Mouse (Mus musculus) kidney, adult 11 months (tissue): ENCODE data around the gene Tenm4.
A peak's percentile ranks its signal among the peaks of the same experiment; 100 is the strongest.
"Not testable (repeated sequence)": the region's sequence is repeated elsewhere in the genome, so short reads cannot be mapped to it uniquely, and the experiment has no call there.

Source experiments
- DNase-seq: peaks from one replicate; pipeline ENCODE4 v3.0.0; 2022

Tenm4 gene

GRCm38 (mm10) chr7:96596402-96597195, 425.6 kb downstream of the Tenm4 start:
- DNase-seq = no peak

DNA sequence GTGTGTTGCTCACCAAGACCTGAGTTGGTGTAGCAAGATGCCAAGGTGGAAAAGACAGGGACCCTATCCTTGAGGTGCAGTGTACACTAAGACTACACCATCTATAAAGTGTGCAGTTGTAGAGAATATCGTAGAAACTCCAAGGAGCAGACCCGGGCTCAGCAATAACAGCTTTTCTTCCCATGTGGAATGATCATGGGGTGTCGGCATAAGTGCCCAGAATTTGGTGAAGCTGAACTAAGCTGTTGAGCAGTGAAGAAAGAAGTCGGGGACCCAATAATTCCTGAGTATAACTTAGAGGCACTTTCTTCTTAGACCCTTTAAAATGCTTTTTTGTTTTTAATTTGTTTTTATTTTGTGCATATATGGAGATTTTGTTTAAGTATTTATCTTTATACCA, 426.8 kb downstream of the Tenm4 start:
- DNase-seq = no peak

- no peak for DNase-seq
Measured at GRCm38 (mm10) chr7:96599081-96599480, 428.0 kb downstream of the Tenm4 start.

DNA sequence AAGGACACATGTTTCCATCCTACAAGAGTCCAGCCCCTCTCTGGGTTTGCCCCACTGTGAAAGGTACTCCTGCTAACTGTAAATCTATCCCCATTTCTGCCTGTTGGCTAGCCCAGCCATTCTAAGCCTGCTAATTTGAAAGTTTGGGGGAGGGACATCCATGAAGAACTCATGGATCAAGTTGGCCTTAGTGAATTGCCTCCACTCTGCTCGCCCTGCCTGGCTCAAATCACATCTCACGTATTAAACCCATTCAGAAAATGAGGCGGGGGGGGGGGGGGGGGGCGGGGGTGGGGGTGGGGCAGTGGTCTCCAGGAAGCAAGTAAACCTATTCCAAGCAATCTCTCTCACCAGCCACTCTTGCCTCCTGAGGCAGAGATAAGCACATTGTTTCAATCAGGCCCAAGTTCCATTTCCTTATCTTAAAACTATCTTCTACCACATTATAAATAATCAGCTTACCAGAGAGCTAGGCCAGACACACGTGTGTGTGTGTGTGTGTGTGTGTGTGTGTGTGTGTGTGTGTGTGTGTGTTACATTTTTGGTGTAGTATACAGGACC, 429.4 kb downstream of the Tenm4 start:
- no peak for DNase-seq

DNA sequence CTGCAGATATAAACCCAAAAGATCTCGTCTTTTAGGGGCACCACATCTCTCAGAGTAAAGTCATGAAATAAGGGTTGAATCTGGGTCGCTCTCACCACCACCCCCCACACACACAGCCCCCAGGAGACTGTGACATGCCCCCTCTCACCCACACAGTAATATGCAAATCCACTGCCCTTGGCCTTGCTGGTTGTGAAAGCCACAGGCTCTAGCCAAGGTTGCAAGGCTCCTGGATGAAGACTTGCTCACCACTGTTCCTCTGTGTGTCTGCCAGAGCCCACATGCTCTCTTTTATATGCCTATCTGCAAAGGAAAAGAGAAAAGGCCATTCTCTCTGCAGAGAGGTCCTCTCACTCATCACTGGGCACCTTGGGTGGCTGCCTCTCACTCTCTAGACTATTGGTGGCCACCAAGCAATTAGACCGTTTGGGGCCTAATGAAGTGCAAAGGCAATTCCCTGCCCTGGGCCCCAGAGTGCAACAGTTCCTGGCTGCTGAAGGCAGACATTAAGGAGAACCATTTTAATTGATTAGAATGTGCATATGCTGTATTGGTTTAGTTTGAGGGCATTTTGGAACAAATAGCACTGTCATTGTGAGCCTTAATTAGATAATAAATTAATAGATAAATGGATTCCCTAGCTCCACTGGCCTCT, 433.2 kb downstream of the Tenm4 start:
- no peak for DNase-seq

- no peak for DNase-seq
Measured at GRCm38 (mm10) chr7:96605316-96605715, 434.3 kb downstream of the Tenm4 start.

GRCm38 (mm10) chr7:96609854-96610586, 439.0 kb downstream of the Tenm4 start:
- DNase-seq = no peak

DNA sequence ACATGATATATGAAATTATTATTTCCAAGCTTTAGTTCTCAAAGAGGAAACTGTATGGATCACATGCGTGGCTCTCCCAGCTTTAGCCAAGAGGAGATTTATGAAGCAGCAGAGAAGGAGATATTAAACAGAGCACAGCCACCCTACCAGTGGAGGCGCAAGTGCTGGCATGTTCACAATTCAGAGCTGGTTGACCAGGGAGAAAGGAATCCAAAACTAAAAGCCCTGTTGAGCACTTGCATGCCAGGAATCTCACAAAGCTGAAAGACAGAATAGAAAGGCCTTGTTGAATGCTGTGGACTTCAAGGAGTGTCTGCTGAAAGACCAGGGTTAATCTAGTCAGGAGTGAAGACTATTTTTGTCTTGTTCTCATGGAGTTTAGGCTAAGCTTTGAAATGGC, 446.3 kb downstream of the Tenm4 start:
- DNase-seq = no peak

DNA sequence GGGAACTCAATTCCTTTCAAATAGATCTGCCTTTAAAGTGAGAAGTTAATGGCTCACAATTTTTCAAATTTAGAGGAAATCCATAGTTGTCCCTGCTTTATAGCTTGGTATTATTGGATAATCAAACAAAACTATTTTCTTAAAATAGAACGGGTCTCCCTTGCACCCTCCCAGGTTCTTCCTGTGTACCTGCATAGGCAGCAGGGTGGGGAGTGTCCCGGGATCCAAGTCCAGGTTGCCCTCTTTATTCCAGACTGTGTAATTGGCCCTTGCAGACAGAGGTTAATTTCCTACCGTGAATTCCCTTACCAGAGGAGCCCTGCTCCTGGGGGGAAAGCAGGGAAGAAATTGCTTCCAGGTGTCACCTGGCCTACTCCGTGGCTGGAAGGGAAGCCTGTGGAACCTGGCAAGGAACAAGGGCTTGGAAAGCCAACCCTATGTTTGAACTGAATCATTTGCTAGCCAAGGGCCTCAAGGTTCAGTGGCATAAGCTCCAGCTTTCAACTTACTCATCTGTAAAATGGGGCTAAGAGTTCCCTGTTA, 449.0 kb downstream of the Tenm4 start:
- no peak for DNase-seq

DNA sequence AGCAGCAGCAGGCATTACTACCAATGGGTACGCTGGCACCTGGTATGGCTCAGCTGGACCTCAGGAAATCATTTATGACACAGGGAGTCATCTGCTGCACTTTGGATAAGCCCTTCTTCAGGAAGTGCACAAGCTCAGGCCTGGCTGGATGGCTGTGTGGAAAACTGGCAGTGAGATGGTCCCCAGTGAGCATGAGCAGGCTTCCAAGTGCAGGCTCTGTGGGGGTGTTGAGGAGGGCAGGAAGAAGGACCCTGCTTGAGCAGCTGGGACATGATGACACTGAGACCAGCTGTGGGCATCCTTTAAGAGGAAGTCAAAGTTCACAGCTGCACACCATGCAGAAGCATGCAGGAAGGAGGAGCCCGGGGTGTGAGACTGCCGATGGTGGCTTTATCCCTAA, 455.3 kb downstream of the Tenm4 start:
- no peak for DNase-seq

GRCm38 (mm10) chr7:96630551-96630950, 459.5 kb downstream of the Tenm4 start:
- DNase-seq = not testable (repeated sequence)

- peak; percentile 11 for DNase-seq
Measured at GRCm38 (mm10) chr7:96633008-96633407, 462.0 kb downstream of the Tenm4 start.

DNA sequence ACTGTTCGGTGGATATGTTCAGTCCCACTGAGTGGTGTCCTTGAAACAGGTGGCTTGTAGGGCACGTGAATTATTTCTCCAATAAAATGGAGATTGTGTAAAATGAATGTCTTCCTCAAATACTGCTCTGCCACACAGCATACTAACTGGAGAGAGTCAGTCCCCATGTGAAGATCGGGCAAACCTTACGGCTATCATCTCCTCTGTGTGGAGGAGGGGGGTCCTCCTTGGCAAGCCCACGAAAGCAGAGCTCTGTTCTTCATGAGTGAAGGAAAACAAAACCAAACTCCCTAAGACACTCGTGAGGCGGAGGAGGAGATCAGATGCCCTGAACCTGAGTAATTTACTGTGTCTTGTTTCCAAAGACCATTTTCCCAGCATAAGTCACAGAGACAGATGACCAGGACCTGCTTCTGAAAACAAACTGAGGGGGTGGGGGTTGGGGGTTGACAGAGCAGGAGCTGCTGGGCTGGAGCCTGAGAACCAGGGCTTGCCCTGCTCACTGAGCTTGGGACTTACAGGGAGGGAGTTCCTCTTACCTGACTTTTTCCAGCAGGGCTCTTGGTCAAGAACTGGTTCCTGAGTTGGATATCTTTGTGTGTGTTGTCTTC, 464.9 kb downstream of the Tenm4 start:
- DNase-seq = no peak

DNA sequence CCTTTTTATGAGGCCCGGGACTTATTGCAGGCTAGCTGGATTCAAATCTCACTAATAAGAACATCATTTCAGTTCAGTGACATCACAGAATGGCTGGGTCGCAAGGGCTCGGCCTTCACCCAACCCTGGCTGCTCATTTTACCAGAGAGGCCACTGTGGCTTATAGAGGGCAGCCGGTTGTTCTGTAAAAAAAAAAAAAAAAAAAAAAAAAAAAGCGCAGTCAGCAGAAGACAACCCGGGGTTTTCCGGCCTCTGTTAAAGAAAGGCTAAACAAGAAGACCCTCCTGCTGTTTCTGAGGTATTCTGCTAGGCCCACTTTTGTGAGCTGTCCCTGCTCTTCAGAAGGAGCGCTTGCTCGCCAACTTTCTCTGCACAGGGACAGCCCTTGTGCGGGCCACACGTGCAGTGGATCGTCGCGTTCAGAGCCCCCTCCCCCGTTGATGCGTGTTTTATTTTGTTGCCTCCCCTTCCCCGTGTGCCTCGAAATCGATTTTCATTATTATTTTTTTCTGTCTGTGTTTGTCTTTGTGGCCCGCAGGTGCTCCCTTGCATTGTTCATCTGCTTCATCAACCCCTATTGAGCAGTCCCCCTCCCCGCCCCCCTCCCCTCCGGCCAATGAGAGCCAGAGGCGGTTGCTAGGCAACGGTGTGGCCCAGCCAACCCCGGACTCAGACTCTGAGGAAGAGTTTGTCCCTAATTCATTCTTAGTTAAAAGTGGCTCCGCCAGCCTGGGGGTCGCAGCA, 472.6 kb downstream of the Tenm4 start:
- no peak for DNase-seq

DNA sequence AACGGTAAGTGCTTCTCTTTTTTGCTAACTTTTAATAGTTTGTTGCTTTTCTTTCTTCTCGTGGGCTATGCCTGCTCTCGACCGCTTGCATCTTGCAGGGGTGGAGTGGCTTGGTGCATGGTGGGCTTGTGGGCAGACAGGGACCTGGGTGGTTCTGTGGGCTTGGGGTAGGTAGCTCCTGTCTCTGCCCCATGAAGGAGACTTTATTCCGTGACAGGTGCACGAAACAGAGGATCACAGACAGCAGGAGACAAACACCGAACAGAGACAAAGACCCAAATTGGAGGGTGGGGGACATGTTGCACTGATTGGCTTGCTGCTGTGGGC, 473.1 kb downstream of the Tenm4 start:
- no peak for DNase-seq

GRCm38 (mm10) chr7:96647657-96648056, 476.6 kb downstream of the Tenm4 start:
- DNase-seq = no peak

DNA sequence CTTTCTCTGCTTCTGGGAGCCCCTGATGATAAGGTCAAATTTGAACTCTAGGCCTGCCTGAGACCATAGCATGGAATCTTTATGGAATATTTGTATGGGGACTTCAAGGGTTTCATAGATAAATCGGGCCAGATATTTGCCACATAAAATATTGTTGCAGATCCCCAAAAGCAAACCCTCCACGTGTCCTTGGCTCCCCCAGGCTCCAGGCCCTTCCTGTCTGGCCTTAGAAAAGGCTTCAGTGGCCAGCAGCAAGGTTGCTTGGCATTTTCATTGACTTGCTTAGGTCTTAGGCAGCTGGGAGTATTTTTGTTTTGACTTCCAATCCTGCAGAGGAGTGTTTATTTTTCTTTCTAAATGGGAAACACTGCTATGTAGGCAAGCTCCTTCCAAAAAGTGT, 477.6 kb downstream of the Tenm4 start:
- no peak for DNase-seq

GRCm38 (mm10) chr7:96649171-96649570, 478.1 kb downstream of the Tenm4 start:
- no peak for DNase-seq

GRCm38 (mm10) chr7:96650435-96650834, 479.4 kb downstream of the Tenm4 start:
- DNase-seq = no peak

DNA sequence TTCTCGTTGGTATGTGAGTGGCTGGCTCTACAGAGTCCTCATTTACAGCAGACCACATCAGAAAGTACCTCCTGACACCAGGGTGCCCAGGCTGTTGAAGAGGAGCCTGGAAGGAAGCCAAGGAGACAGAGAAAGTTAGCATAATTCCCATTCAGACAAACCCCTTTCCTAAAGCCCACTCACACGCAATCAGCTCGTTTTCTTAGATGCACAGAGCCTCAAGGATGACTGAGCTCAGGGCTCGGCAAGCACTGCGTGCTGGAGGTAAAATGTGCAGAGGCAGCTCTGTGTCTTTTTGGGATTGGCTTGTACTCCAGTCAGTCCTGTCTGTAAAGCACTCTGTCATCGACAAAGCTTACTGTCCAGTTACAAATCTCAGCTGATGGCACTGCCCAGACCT, 480.0 kb downstream of the Tenm4 start:
- no peak for DNase-seq

DNA sequence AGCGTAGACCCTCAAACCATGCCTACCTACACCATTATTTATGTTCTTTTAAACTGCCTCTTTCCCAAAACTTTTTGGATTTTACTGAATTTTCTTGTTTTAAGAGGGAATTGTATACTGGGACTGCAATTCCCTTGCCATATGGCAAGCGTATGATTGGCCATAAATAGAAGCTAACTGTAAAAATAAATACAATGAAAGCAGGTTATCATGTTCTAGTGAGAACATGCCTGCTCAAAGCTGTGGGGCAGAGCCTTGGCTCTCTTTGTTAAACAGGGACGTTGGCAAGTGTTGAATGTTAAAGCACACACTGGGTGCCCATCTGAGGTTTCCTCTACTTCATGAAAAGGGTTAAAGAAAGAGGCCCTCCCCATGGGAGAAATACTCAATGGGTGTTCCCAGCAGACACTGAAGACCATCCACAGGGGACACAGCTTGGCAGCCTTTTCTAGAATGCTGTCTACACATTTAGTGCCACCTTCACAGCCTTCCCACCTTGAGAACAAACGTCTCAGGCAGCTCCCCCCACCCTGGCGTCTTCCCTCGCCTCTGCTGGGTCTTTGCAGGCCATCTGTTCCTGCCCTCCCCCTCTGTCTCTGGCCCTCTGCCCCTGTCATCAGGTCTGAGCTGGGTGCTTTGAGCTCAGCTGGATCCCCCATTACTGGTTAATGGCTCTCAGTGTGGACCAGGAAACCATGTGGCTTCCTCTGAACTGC, 480.7 kb downstream of the Tenm4 start:
- DNase-seq = no peak

GRCm38 (mm10) chr7:96652844-96653243, 481.8 kb downstream of the Tenm4 start:
- no peak for DNase-seq
